Mouse (Mus musculus) induced T-regulatory cell, adult 2 months (primary cell): ENCODE measurements around the gene Il17c.
A peak's percentile ranks its signal among the peaks of the same experiment; 100 is the strongest.

Experiments
- DNase-seq: peaks from one replicate; pipeline ENCODE4 v3.0.0-alpha.2; 2012; ENCODE audit warnings: low read depth

The Il17c gene

DNA sequence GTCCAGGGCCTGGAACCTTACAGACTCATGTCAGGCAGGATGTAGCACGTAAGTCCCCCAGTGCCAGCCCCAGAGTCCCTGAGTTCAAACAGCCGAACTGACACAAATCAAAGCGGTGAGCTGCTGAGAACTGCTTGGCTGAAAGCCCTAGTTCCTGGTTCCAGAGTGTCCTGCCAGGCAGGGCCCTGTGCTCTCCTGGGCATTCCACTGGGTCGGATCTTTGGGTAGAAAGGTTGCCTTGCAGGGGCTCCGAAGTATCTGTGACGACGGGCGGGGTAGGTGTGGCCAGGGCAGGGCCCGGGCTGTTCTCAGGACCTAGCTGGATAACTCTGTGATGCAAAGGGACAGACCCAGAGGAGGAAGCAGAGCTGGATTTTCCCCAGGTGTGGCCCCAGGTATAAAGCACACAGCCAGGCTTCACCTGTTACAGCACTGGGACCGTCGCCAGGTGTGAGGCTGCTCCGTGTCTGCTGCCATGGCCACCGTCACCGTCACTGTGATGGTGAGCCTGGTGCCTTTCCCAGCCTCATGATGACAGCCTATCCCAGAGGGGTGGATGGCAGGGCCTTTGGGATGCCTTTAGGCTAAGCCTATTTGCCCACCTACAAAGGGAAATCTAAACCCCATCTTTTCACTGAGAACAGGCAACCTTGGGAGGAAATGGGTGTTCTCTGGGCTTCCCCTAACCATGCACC is at the start of gene Il17c:
TSS of gene Il17c (plus strand) at position 645 of the 695 bp plus-strand sequence.
- no peak for DNase-seq

DNA sequence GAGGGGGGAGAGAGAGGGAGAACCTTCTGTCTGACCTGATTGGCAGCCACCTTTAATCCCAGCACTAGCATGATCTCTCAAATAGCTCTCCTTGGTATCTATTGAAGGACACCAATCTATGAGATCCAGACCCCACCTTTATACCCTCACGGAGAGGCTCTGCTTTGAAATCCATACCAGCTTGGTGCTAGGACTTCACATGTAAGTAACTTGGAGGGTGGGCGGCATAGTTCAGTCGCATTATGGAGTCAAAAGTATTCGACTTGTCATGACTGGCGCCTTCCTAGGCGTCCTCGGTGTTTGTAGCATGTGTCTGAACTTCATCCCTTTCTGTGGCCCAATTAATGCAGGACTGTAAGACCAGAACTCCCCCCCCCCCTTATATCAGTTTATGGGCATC is 46.5 kb upstream of the Il17c start:
- peak; percentile 19 for DNase-seq

DNA sequence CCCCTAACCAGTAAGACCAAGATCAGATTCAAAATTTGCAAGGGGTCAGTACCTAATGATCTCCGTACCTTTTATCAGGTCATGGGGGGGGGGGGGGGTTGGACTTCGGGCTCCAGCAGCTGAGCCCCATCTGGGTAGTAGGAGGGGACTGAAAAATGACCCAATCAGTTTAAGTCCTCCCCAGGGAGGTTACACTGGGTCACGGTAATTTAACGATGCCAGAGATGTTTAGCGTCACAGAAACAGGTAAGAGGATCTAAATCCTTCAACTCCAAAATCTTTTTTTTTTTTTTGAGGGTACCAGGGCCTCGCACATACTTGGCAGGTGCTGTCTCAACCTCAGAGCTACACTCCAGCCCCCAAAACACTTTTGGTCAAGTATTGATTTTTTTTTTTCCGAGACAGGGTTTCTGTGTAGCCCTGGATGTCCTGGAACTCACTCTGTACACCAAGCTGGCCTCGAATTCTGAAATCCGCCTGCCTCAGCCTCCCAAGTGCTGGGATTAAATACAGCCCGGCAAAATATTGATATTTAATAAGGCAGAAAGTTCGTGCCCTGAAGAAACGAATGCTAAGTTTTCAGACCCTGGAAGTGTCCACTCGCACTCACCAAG is 46.0 kb upstream of the Il17c start:
- DNase-seq: no peak

DNA sequence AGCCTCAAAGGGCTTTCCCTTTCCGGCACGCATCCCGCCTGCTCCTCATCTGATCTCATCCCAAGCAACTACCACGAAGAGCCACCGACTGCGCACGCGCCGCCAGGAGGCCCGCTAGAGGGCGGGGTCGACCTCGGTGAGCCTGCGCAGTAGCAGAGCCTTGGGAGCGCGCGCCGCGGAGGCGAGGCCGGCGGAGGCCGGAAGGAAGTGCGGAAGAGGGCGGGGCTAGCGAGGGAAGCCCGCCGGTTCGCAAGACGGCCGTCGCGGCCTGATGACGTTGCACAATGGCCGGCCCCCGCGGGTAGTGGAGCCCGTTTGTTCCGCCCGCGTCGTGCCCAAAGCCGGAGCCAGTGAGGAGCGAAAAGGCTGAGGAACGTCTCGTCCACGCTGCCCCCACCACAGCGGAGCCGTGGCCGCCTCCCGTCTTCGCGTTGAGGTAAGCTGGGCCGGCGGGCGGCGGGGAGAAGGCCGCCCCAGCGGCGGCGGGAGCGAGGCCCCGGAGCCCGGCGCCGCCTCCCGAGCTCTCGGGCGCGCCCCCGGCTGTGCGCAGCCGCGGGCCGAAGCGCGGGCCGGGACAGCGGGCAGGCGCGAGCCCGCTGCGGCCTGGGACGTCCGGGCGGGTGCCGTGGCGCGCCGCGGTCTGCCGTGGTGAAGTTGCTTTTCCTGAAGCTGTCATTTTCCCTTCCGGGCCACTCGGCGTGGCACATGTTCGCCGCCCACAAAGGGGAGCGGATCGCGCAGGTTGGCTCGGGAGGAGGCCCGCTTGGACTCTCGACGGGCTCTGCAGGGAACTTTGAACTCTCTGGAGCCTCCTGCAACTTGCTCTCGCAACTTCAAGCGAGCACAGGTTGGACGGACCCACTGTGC is 45.2 kb upstream of the Il17c start, which contains the start of gene Zc3h18:
TSS of gene Zc3h18 (plus strand) at position 245 of the 867 bp plus-strand sequence.
- peak; percentile 99 for DNase-seq

DNA sequence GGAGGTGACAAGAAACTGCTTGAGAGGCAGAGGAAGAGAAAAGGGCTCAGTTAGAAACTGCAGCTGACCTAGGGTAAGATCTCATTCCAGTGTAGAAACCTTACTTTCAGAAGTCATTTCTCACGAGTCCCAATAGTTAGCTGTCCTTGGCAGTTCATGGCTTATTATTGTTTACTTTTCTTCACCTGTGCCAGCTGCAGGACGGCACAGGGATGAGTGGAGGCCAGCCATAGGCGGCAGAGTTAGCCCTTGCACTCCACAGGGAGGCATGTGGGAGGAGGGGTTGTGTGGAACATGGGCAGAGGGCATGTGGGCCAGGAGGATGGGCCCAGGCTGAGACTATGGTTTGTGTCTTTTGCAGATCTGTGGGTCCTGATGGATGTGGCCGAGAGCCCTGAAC is 38.8 kb upstream of the Il17c start:
- DNase-seq: no peak

DNA sequence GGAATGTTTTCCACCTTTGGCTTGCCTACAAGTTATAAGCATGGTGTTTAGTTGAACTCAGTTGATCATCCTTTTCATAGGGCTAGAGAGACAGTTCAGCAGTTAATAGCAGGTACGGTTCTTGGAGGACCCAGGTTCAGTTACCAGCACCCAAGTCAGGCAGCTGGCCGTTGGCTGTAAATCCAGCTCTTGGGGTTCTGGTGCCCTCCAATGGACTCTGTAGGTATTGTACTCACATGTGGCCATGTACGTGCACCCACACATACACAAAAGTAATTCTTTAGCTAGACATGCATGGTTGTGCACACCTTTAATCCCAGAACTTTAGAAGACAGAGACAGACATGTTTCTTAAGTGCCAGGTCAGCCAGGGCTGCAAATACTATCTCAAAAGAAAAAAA is 32.5 kb upstream of the Il17c start:
- peak; percentile 18 for DNase-seq

DNA sequence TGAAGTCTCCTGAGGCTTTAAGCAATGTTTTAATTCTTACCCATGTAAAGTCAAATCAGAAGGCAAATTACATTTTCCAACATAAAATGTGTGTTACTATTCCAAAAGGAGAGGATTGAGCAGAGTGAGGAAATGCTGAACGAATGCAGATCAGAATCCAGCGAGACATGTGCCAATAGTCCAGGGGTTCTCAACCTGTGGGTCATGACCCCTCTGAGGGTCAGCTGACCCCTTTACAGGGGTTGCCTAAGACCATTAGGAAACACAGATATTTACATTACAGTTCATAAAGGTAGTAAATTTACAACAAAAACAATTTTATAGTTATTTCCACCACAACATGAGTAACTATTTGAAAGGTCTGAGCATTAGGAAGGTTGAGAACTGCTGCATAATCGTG is 31.1 kb upstream of the Il17c start:
- no peak for DNase-seq

DNA sequence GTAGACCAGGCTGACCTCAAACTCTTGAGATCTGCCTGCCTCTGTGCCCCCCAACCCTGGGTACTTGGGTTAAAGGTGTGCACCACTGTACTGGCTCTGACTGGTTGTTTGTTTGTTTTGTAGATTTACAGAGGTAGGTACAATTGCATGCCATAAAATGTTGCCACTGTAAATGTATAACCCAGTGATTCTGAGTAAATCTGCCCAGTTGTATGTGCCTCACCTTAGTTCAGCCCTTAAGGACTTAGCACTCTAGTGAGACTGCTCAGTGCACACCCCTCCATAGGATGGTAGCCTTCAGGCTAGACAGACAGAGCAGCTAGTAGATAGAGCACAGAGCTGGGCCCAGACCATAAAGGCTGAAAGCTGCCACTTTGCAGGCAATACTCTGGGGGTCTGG is 28.1 kb upstream of the Il17c start:
- no peak for DNase-seq

DNA sequence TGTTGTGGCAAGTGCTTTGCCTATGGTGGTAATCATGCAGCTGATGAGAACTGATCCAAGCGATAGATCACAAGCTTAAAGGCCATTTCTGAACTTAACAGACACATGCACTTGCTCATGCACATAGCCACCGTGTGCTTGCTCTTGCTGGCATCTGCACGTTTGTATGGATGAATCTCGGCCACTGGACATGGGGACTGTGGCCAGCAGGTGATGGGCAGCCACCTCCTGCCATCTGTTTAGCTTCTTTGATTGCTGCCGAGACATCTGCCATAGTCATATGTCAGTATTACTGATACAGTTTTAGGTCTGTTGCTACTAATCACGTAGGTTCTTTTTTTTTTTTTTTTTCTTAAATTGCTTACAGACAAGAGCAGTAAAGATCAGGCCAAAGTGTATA is 26.5 kb upstream of the Il17c start:
- DNase-seq: no peak

DNA sequence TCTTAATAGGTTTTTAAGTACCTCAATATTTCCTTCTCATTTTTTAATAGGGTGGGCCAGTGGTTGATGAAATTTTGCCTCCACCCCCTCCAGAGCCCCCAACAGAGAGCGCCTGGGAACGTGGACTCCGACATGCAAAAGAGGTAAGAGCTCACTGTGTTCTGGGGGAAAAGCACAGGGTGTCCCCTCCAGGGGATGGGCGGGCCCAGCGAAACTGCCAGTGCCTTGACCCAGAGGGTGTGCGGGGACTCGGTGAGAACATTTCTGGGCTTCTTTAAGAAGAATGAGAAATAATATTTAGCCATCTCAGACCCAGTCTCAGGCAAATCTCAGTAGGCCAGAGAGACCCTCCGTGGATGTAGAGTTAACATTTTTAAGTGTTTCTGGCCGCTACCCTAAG is 23.6 kb upstream of the Il17c start:
- no peak for DNase-seq

DNA sequence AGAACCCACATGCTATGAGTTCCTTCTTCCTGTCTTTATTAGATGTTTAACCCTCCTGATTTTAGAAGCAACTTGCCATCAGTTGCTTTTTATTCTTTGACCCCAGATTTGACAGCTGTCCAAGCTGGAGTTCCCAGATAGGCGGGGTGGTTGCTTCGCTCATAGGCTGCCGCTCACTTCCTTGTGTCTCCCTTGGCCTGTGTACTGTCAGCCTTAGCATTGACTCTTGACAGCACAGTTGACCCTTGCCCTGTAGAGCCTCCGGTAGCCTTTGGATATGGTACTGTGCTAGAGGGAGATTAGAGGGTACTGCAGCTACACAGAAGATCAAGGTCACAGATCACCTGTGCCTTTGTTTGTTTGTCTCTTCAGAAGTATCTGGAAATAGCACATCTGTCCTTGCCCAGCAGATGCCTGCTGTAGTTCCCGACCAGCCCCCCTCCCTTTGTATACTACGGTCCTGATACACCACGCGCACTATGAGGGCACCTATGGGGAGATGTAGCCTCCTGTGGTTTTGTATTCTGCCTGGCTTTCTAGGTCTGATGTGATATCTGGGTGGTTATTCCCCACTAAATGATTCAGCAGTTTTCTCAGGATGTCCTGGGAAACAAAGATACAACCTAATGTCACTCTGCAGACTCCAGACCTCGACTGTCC is 16.5 kb upstream of the Il17c start:
- no peak for DNase-seq

DNA sequence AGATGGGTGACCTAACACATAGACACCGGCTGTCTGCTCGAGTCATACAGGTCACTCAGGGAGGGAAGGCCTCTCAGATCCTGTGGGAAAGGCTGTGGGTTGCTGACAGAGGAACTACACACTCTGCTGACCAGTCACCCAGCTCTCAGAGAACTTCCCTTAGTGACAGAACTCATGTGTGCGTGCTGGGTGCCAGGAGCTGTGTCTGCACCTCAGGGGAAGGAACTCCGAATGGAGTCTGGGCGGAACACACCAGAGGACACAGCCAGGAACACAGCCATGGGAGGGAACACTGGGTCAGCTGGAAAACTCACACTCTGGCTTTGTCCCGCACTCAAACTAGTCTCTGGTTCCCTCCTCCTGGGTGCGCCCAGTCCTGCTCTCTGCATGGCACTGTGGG is 14.1 kb upstream of the Il17c start:
- DNase-seq: no peak

DNA sequence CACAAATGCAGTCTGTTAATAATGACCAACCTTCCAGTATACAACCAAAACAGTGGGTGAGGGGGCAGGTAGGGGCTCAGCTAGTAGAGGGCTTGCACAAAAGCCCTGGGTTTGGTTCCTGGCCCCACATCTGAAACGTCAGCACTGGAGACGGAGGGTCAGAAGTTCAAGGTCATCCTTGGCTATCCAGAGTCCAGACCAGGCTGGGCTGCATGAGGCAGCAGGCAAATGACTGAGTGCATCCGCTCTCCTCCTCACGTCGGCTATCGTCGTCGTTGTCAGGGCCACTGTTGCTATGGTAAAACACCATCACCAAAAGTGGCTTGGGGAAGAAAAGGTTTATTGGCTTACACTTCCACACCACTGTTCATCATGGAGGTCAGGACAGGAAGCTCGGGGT is 7.5 kb upstream of the Il17c start:
- DNase-seq: no peak

DNA sequence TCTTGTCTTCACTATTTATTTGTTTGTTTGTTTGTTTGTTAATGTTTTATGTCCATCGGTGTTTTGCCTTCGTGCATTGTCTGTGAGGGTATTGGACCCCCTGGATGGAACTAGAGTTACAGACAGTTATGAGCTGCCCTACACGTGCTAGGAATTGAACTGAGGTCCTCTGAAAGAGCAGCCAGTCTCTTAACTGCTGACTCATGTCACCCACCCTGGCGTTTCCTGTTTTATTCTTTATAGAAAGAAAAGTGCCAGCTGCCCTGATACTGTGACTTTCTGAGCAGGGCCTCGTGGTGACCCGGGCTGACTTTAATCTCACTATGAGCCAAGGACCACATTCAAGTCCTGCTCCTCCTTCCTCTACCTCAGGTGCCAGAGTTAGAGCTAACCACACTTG is 6.3 kb upstream of the Il17c start:
- peak; percentile 35 for DNase-seq

DNA sequence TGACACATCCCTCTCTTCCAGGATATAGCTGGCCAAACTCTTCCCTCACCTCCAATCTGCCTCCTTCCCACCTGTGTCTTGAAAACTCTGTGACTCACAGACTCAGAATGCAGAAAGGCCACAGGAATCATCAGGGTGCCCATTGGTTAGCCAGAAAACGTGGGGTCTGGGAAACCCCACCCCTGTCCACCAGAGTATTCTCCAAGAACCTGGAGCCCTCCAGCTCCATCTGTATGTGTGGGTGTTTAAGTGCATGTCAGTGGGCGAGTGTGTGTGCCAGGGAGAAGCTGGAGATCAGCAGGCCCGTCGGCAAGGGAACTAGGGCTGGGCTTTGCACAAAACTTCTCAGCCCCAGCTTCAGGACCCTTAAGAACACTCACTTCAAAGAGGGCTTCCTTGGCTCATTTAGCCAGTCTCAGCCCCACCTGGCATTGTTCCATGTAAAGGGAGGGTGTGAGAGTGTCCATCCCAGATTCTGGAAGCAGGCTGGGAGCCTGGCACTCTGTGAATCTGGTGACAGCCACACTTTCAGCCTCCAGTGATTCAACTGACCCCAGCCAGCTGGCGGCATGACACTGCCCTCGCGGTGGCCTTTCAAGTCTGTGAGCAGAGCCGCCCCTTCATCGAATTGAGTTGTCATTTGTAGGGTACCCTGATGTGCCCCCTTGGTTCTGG is 1.8 kb upstream of the Il17c start:
- DNase-seq: no peak

DNA sequence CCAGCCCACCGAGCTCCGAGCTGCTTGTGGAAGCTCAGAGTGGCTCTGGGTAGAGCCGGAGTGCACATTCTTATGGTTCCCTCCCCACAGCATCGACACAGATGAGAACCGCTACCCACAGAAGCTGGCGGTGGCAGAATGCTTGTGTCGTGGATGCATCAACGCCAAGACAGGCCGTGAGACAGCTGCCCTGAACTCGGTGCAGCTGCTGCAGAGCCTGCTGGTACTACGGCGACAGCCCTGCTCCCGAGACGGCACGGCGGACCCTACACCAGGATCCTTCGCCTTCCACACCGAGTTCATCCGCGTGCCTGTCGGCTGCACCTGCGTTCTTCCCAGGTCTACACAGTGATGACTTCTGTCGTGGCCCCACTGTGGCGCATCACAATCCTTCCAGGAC is 1.4 kb downstream of the Il17c start:
- no peak for DNase-seq

DNA sequence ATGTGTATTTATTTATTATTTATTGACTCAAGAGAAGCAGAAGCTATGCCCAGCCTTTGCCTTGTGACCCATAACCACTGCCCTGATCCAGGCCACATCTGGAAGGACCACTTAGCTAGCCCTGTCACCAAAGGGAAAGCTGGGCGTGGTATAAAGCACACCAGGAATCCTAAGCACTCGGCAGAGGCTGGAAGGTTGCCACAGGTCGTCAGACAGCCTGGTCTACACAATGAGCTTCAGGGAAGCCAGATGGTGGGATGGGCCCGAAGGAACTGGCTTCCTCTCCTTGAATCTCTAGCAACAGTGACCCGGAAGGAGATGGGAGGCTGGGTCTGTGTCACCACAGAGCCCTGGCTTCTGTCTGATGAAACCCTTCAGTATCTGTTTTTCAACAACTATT is 1.8 kb downstream of the Il17c start:
- DNase-seq: no peak

DNA sequence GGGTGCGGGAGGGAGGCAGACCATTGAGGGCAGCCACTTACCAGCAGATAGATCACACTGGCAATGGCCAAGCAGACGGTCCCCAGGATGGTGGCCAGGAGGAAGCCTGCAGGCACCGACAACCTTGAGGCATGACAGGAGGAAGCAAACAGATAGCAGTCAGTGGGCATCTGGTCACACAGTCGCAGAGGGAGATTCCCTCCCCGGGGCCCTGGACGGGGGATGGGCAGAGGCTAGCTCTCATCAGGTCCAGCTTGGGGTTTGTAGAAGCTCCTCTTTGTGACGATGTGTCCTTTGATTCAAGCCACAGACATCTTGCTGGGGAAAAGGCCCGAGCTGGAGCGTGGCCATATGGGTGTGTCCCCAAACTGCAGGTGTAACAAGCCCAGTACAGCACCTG is 4.3 kb downstream of the Il17c start:
- no peak for DNase-seq

DNA sequence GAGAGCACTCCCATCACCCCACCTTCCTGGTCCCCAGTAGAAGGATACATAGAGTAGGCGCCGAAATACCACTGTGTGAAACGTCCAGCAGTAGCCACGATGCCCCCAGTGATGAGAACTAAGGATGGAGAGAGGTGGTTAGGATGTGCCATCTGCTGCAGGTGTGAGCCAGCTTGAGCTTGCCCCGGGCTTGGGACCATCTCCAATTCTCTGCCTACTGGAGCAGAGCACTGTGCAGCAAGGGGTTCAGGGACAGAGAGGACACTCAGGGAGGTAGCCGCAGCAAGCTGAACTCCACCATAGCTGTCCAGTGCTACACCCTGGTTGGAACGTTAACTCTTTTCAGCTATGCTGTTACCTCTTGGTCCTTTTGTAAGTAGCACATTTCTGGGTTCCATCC is 5.8 kb downstream of the Il17c start:
- no peak for DNase-seq

DNA sequence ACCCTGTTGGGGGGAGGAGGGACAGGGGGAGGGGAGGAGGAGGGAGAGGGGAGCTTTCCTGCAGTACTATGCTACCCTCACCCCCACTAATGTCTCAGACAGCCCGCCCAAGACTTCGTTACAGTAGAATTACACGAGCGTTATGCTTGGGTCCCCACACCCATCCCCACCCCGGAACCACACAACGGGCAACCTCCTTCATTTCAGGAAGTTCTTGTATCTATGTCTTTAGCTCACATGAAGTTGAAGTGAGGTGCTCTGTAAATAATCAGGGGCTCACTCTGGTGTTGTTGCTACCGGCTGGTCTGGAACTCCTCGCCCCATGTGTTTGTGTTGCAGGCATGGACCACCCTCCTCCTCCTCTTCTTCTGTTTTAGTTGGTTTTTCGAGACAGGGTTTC is 6.3 kb downstream of the Il17c start:
- no peak for DNase-seq

DNA sequence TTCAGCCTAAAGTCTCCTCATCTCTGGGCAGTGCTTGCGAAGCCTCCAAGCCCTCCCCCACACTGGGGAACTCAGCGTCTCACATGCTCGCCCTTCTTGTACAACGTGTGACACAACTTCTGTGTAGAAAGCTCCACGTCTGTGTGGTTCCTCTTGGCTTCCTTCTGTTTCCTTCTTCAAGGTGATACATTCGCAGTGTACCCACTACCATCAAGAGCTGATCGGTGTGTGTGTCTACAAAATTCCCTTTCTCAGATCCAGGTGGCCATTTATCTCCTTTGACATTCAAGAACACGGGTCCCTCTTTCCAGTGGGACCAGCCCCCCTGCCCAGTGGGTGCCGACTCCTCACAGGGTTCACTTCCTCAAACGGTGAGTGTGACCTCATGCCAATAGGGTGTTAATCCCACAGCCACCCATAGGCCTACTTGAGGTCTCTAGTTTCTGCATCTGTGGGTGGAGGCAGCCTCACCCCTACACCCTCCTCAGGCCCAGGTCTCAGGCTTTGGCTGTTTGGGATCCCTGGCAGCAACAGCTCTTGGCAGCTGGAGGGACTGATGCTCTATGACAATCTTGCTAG is 8.3 kb downstream of the Il17c start:
- DNase-seq: peak; percentile 49

DNA sequence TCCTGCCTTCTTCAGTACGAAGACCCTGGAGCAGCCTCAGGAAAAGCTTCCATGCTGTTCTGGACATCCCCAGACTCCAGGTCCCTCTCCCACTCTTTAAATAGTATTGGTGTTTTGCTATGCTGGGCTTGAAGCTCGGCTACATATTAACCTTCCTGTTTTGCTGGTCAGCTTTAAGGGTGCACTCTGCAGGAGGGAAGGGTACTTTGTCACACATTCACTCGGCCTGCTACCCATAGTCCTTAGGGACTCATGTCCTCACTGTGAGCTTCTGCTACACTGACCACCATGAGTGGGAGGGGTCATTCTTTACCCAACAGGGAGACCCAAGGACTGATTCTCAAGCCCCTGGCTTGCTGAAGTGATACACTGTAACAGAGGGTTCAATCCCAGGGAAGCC is 8.8 kb downstream of the Il17c start:
- peak; percentile 21 for DNase-seq
